Mouse (Mus musculus) C2C12 (cell line): ENCODE results near the gene 2010300C02Rik. TPM values are rescaled to one million over a fixed set of nuclear protein-coding genes. Genes with fewer than 3 reads are reported as not detected.

ENCODE experiments used
- H3K27me3 ChIP-seq: one replicate; pipeline ENCODE4 v1.6.1; 2011; ENCODE audit not compliant: control insufficient read depth, insufficient read depth, insufficient read length
- H3K36me3 ChIP-seq: one replicate; pipeline ENCODE4 v1.6.1; 2011; ENCODE audit not compliant: control insufficient read depth, insufficient read depth
- H3K4me3 ChIP-seq: one replicate; pipeline ENCODE4 v1.5.1; 2011; ENCODE audit warnings: mild to moderate bottlenecking, control low read depth; ENCODE audit not compliant: poor library complexity, insufficient read depth, severe bottlenecking
- H3K79me2 ChIP-seq: one replicate; pipeline ENCODE4 v1.6.1; 2011; ENCODE audit not compliant: control insufficient read depth, insufficient read depth
- H3K79me3 ChIP-seq: one replicate; pipeline ENCODE4 v1.6.1; 2011; ENCODE audit warnings: low read depth, control low read depth
- H3ac ChIP-seq: one replicate; pipeline ENCODE3; 2011; ENCODE audit warnings: low read depth; ENCODE audit not compliant: control insufficient read depth, insufficient read length
- CEBPB ChIP-seq: IDR thresholded peaks from one replicate; pipeline ENCODE4 v1.6.1; 2011; ENCODE audit warnings: low read depth, mild to moderate bottlenecking, control low read depth, moderate library complexity
- CTCF ChIP-seq: IDR thresholded peaks from one replicate; pipeline ENCODE4 v1.5.1; 2011; ENCODE audit not compliant: control insufficient read depth, insufficient read depth, insufficient read length
- FOSL1 ChIP-seq: IDR thresholded peaks from one replicate; pipeline ENCODE4 v1.8.0; 2011; ENCODE audit warnings: mild to moderate bottlenecking, low read length; ENCODE audit not compliant: poor library complexity, insufficient read depth, severe bottlenecking
- MAX ChIP-seq: IDR thresholded peaks from one replicate; pipeline ENCODE4 v1.6.1; 2011; ENCODE audit warnings: mild to moderate bottlenecking, control low read depth
- MYOD1 ChIP-seq: IDR thresholded peaks from one replicate; pipeline ENCODE4 v1.6.1; 2011; ENCODE audit warnings: low read depth; ENCODE audit not compliant: control insufficient read depth, insufficient read length
- MYOG ChIP-seq: IDR thresholded peaks from one replicate; pipeline ENCODE4 v1.6.1; 2011; ENCODE audit not compliant: control insufficient read depth, insufficient read length; ENCODE audit errors: extremely low read depth
- USF1 ChIP-seq: IDR thresholded peaks from one replicate; pipeline ENCODE4 v1.6.1; 2011; ENCODE audit warnings: low read depth, mild to moderate bottlenecking, control low read depth, moderate library complexity
- polyA plus RNA-seq: library from polyadenylated mRNA; unstranded; fragments of >200 nt; fragmentation: generic; extraction: Trizol; gene quantifications from one replicate; pipeline ENCODE4 v1.2.1, GENCODE M21; 2012; ENCODE audit warnings: missing spikeins

The 2010300C02Rik gene
- polyA plus RNA-seq, 1 experiment = not detected

- H3K79me2 ChIP-seq = no peaks in the 10 kb centered on the region
- no peaks in the 10 kb centered on the region for H3K36me3 ChIP-seq
- no peak overlapping the region for H3ac ChIP-seq
- no peak overlapping the region for H3K4me3 ChIP-seq
- H3K79me3 ChIP-seq = no peaks in the 10 kb centered on the region
- peaks cover 3% of the 10 kb centered on the region for H3K27me3 ChIP-seq
- TF ChIP-seq CTCF = no peak
- no peak for TF ChIP-seq MYOG
- TF ChIP-seq MYOD1 = no peak
- no peak for TF ChIP-seq MAX
- no peak for TF ChIP-seq FOSL1
- no peak for TF ChIP-seq USF1
- TF ChIP-seq CEBPB = no peak
Observed at GRCm38 (mm10) chr1:37647066-37647465, 72.8 kb downstream of the 2010300C02Rik start.

GRCm38 (mm10) chr1:37644501-37644900, 75.4 kb downstream of the 2010300C02Rik start:
- H3K4me3 ChIP-seq = no peak overlapping the region
- peaks cover 3% of the 10 kb centered on the region for H3K27me3 ChIP-seq
- no peaks in the 10 kb centered on the region for H3K79me3 ChIP-seq
- no peaks in the 10 kb centered on the region for H3K79me2 ChIP-seq
- TF ChIP-seq FOSL1 (no peak), MAX (no peak), USF1 (no peak), MYOG (no peak), MYOD1 (no peak), CEBPB (no peak), CTCF (no peak)
- no peak overlapping the region for H3ac ChIP-seq
- no peaks in the 10 kb centered on the region for H3K36me3 ChIP-seq

- no peak for TF ChIP-seq CTCF
- TF ChIP-seq CEBPB = no peak
- TF ChIP-seq MAX = no peak
- TF ChIP-seq MYOG = no peak
- no peak for TF ChIP-seq USF1
- no peak for TF ChIP-seq FOSL1
- TF ChIP-seq MYOD1 = no peak
- H3K4me3 ChIP-seq = no peak overlapping the region
Observed at GRCm38 (mm10) chr1:37643794-37644365, 76.0 kb downstream of the 2010300C02Rik start.

GRCm38 (mm10) chr1:37641361-37641760, 78.5 kb downstream of the 2010300C02Rik start:
- Histone ChIP-seq H3K79me2 (no peaks in the 10 kb centered on the region), H3K27me3 (peaks cover 7% of the 10 kb centered on the region), H3K36me3 (no peaks in the 10 kb centered on the region), H3ac (no peak overlapping the region), H3K4me3 (no peak overlapping the region), H3K79me3 (no peaks in the 10 kb centered on the region)
- TF ChIP-seq CTCF (no peak), CEBPB (no peak)

More at GRCm38 (mm10) chr1:37643794-37644365, 76.0 kb downstream of the 2010300C02Rik start:
- no peaks in the 10 kb centered on the region for H3K79me2 ChIP-seq
- no peaks in the 10 kb centered on the region for H3K36me3 ChIP-seq
- H3K27me3 ChIP-seq = peaks cover 3% of the 10 kb centered on the region
- H3K79me3 ChIP-seq = no peaks in the 10 kb centered on the region
- H3ac ChIP-seq = no peak overlapping the region

DNA sequence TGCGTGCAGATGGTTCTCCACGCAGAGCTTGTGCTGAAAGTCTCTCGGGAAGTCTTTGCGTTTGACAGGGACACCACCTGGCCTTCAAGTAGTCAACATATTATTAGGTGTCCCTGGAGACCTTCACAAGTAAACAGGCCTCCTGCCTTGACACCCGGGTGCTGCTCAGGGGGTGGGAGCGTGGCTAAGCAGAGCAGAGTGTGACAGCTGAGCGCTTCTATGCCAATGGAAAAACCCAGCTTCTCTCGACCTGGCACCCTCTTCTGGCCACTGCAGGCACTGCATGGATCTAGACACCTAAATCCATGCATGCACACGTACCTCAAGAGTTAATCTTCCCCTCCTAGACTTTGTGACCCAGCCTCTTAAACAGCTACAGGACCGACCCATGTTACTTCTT, 80.8 kb downstream of the 2010300C02Rik start:
- Histone ChIP-seq H3K79me3 (no peaks in the 10 kb centered on the region), H3K4me3 (no peak overlapping the region), H3K27me3 (peaks cover 7% of the 10 kb centered on the region), H3K36me3 (no peaks in the 10 kb centered on the region), H3K79me2 (no peaks in the 10 kb centered on the region), H3ac (no peak overlapping the region)
- no peak for TF ChIP-seq CTCF
- TF ChIP-seq USF1 = no peak
- TF ChIP-seq MYOG = no peak
- no peak for TF ChIP-seq FOSL1
- no peak for TF ChIP-seq MAX
- TF ChIP-seq CEBPB = no peak
- no peak for TF ChIP-seq MYOD1

DNA sequence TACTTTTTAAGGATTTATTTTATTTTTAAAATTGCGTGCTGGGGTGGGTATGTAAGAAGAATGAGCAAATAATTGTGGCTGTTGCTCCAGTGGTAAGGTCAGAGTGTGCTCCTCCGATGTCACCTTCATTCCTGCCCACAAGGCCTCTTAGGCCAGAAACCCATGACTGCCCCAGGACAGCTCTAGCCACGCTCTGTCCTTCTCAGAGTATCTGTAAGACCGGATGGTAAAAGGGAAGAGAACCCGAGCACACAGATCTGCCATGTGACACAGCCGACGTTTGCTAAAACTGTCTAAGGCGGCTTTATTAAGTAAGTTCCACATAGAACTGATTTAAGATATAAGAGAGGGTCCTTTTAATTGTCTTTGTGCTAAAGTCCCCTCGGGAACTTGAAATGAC, 81.3 kb downstream of the 2010300C02Rik start:
- no peaks in the 10 kb centered on the region for H3K79me3 ChIP-seq
- TF ChIP-seq FOSL1 (no peak), USF1 (no peak), CTCF (no peak), MAX (no peak), MYOD1 (no peak), MYOG (no peak), CEBPB (no peak)
- H3K79me2 ChIP-seq = no peaks in the 10 kb centered on the region
- H3ac ChIP-seq = no peak overlapping the region
- peaks cover 7% of the 10 kb centered on the region for H3K27me3 ChIP-seq
- H3K36me3 ChIP-seq = no peaks in the 10 kb centered on the region
- no peak overlapping the region for H3K4me3 ChIP-seq
